Comparison of ENCODE assay signal across 19 mouse cellular contexts in the genomic region with DNA sequence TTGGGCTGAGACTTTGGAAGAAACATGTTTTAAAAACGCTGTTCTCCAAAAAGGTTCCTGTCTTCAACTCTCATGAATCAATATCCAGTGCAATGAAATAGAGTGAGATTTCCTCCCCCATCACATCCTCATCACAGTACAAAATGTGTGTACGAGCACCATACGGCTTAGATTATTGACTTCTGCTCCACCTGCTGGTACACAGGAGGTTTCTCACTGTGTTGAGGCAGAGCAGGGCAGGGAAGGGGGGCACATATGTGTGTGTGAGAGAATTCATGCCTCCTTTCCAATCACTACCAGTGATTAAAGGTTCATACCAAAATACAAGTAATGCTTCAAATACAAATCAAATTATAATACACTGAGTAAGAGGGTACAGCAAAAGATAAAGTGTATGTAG.
DNase-seq lines count a peak whose midpoint lies in the region; ATAC-seq and TF ChIP-seq lines count a peak whose summit lies in the region.
"Had no signal": no experiment of that assay in that cellular context is flagged by ENCODE, and none has a peak within 500 bp of the region (broad histone marks: within the 10 kb centered on the region; RNA-seq: fewer than 3 reads in every experiment).

No protein-coding gene starts in this region.

- intact Hi-C loops in gastrocnemius, postnatal 36 days (cut with DNase I): no loop called here

- TF ChIP-seq POLR2A in lung, adult 2 months (IDR thresholded peaks at IDR 0.05; ENCODE audit: borderline replicate concordance, extremely low read depth, low read depth, low read length): no peak

- 56% methylated on average over 3 of the region's 3 CpGs for WGBS in heart, postnatal 0 days
- 55% methylated on average over 3 of the region's 3 CpGs for WGBS in heart, embryonic 11.5 days (ENCODE audit: insufficient replicate concordance)
- WGBS in lung, postnatal 0 days: 45% methylated on average over 3 of the region's 3 CpGs
- 53% methylated on average over 3 of the region's 3 CpGs for WGBS in lung, adult 2 months

- no peaks in the 10 kb centered on the region for H3K4me1 ChIP-seq in heart, postnatal 0 days (ENCODE audit: control insufficient read depth, insufficient read depth)
- no peaks in the 10 kb centered on the region for H3K4me1 ChIP-seq in heart, embryonic 11.5 days (ENCODE audit: control insufficient read depth, insufficient read depth, low read length)
- H3K4me1 ChIP-seq in lung, postnatal 0 days (ENCODE audit: insufficient read depth, low read depth, low read length): no peaks in the 10 kb centered on the region
- no peaks in the 10 kb centered on the region for H3K4me1 ChIP-seq in lung, adult 2 months (ENCODE audit: control insufficient read depth, insufficient read depth, low read length)
- H3K4me1 ChIP-seq: forebrain, embryonic 13.5 days; heart, embryonic 13.5 days; limb, embryonic 12.5 days; liver, embryonic 12.5 days; lung, embryonic 15.5 days; neural tube, embryonic 12.5 days had no signal

- peak; percentile 5 for DNase-seq in embryo, embryonic 10 days (ENCODE audit: low spot score)
- no peak for DNase-seq in embryo, embryonic 9.5 days (ENCODE audit: extremely low spot score)
- DNase-seq in heart, postnatal 0 days (ENCODE audit: low spot score): no peak
- DNase-seq in lung, postnatal 0 days (ENCODE audit: low spot score): no peak
- DNase-seq in lung, adult 2 months: no peak
- no peak for DNase-seq in gastrocnemius, postnatal 36 days
- DNase-seq: heart, postnatal 4 days; kidney, adult 2 months; kidney, postnatal 10 days; right cerebral cortex, postnatal 4 days had no signal

- no peak overlapping the region for H3K9ac ChIP-seq in heart, postnatal 0 days (replicated peaks; ENCODE audit: low read depth, low read length)
- H3K9ac ChIP-seq in heart, embryonic 11.5 days (ENCODE audit: low read depth, low read length): no peak overlapping the region
- H3K9ac ChIP-seq in lung, postnatal 0 days (replicated peaks; ENCODE audit: low read depth): no peak overlapping the region
- H3K9ac ChIP-seq: forebrain, embryonic 13.5 days; heart, embryonic 13.5 days; limb, embryonic 12.5 days; liver, embryonic 12.5 days; lung, embryonic 15.5 days; neural tube, embryonic 12.5 days had no signal

- ATAC-seq in heart, postnatal 0 days (ENCODE audit: insufficient read depth, low read depth): no peak
- ATAC-seq in heart, embryonic 11.5 days (replicated peaks; ENCODE audit: insufficient number of reproducible peaks, low FRiP score, low TSS enrichment): no peak
- no peak for ATAC-seq in lung, postnatal 0 days
- ATAC-seq: forebrain, embryonic 13.5 days; liver, embryonic 12.5 days had no signal

- no peak overlapping the region for H3K4me3 ChIP-seq in heart, postnatal 0 days (ENCODE audit: low read depth, low read length)
- no peak overlapping the region for H3K4me3 ChIP-seq in heart, embryonic 11.5 days (ENCODE audit: low read depth, low read length)
- H3K4me3 ChIP-seq in lung, postnatal 0 days (ENCODE audit: low read depth, low read length): no peak overlapping the region
- no peak overlapping the region for H3K4me3 ChIP-seq in lung, adult 2 months (replicated peaks; ENCODE audit: extremely low read depth, low read depth, low read length)
- H3K4me3 ChIP-seq: forebrain, embryonic 13.5 days; heart, embryonic 13.5 days; left cerebral cortex, adult 2 months; limb, embryonic 12.5 days; liver, embryonic 12.5 days; lung, embryonic 15.5 days; neural tube, embryonic 12.5 days had no signal

- H3K27me3 ChIP-seq in heart, postnatal 0 days (ENCODE audit: control insufficient read depth, insufficient read depth, low read length): no peaks in the 10 kb centered on the region
- H3K27me3 ChIP-seq in heart, embryonic 11.5 days (ENCODE audit: control insufficient read depth, insufficient read depth, low read length): no peaks in the 10 kb centered on the region
- H3K27me3 ChIP-seq in lung, postnatal 0 days (replicated peaks; ENCODE audit: insufficient read depth, low read length): no peaks in the 10 kb centered on the region
- H3K27me3 ChIP-seq: forebrain, embryonic 13.5 days; heart, embryonic 13.5 days; limb, embryonic 12.5 days; liver, embryonic 12.5 days; lung, embryonic 15.5 days; neural tube, embryonic 12.5 days had no signal

- H3K4me2 ChIP-seq in heart, postnatal 0 days (ENCODE audit: low read depth, low read length): no peak overlapping the region
- no peak overlapping the region for H3K4me2 ChIP-seq in heart, embryonic 11.5 days
- H3K4me2 ChIP-seq in lung, postnatal 0 days (replicated peaks; ENCODE audit: low read depth, low read length): no peak overlapping the region
- H3K4me2 ChIP-seq: forebrain, embryonic 13.5 days; heart, embryonic 13.5 days; limb, embryonic 12.5 days; liver, embryonic 12.5 days; lung, embryonic 15.5 days; midbrain, embryonic 11.5 days; neural tube, embryonic 12.5 days had no signal

- H3K9me3 ChIP-seq in heart, postnatal 0 days (replicated peaks; ENCODE audit: control insufficient read depth, low read length): no peaks in the 10 kb centered on the region
- H3K9me3 ChIP-seq in heart, embryonic 11.5 days (replicated peaks; ENCODE audit: control insufficient read depth, low read length): no peaks in the 10 kb centered on the region
- H3K9me3 ChIP-seq in lung, postnatal 0 days (ENCODE audit: low read length): no peaks in the 10 kb centered on the region
- H3K9me3 ChIP-seq: forebrain, embryonic 13.5 days; heart, embryonic 13.5 days; limb, embryonic 12.5 days; liver, embryonic 12.5 days; lung, embryonic 15.5 days; neural tube, embryonic 12.5 days had no signal

- TF ChIP-seq CTCF in heart, postnatal 0 days (IDR thresholded peaks at IDR 0.05; ENCODE audit: low read depth): peak; percentile 32; the same call in 1 of the 2 replicates
- TF ChIP-seq CTCF in lung, postnatal 0 days (IDR thresholded peaks at IDR 0.05): peak; percentile 27; the same call in 1 of the 2 replicates
- TF ChIP-seq CTCF in lung, adult 2 months (IDR thresholded peaks at IDR 0.05; ENCODE audit: insufficient read depth, low read length): no peak

- H3K27ac ChIP-seq in heart, postnatal 0 days (ENCODE audit: low read depth): no peak overlapping the region
- no peak overlapping the region for H3K27ac ChIP-seq in heart, embryonic 11.5 days (ENCODE audit: low read depth, low read length)
- no peak overlapping the region for H3K27ac ChIP-seq in lung, postnatal 0 days (ENCODE audit: low read length)
- H3K27ac ChIP-seq: forebrain, embryonic 13.5 days; heart, embryonic 13.5 days; left cerebral cortex, adult 2 months; limb, embryonic 12.5 days; liver, embryonic 12.5 days; lung, embryonic 15.5 days; neural tube, embryonic 12.5 days had no signal

- H3K36me3 ChIP-seq in heart, postnatal 0 days (replicated peaks; ENCODE audit: control insufficient read depth, insufficient read depth, low read length): no peaks in the 10 kb centered on the region
- no peaks in the 10 kb centered on the region for H3K36me3 ChIP-seq in heart, embryonic 11.5 days (ENCODE audit: control insufficient read depth, insufficient read depth, low read length)
- no peaks in the 10 kb centered on the region for H3K36me3 ChIP-seq in lung, postnatal 0 days (ENCODE audit: insufficient read depth, low read length)
- H3K36me3 ChIP-seq: heart, embryonic 13.5 days; limb, embryonic 12.5 days; liver, embryonic 12.5 days; lung, embryonic 15.5 days; neural tube, embryonic 12.5 days had no signal

- no peak for TF ChIP-seq EP300 in heart, postnatal 0 days (IDR thresholded peaks at IDR 0.05; ENCODE audit: low read depth)
- TF ChIP-seq EP300 in lung, postnatal 0 days (IDR thresholded peaks at IDR 0.05): no peak
